Mouse (Mus musculus): ENCODE data around the gene Becn1. TPM values are rescaled to one million over a fixed set of nuclear protein-coding genes. Genes with fewer than 3 reads are reported as not detected.

Becn1 gene
- polyA plus RNA-seq, 1 experiment = 147 TPM

GRCm38 (mm10) chr11:101245071-101245470 is 57.0 kb downstream of the Becn1 start:
- DNase-seq (ENCODE audit: low spot score) = no peak

GRCm38 (mm10) chr11:101238071-101238647 is 63.9 kb downstream of the Becn1 start:
- DNase-seq (ENCODE audit: low spot score) = no peak

- DNase-seq (ENCODE audit: low spot score) = no peak
Measured at GRCm38 (mm10) chr11:101236782-101237181, 65.3 kb downstream of the Becn1 start.

Other genes starting within 250 kb of the Becn1 start
- 27.2 and 29.0 TPM in 2 replicates for gene Naglu, start 232.3 kb downstream of the Becn1 start, polyA plus RNA-seq (2012; rRNA removed)
- 0.56 and 0.57 TPM in 2 replicates for gene Hsd17b1, start 223.9 kb downstream of the Becn1 start, polyA plus RNA-seq (2012; rRNA removed)
- 25.8 and 38.8 TPM in 2 replicates for gene Coasy, start 219.7 kb downstream of the Becn1 start, polyA plus RNA-seq (2012; rRNA removed)
- gene Mlx, start 215.0 kb downstream of the Becn1 start, polyA plus RNA-seq (2012; rRNA removed) = 34.1 and 38.0 TPM in 2 replicates
- 7.1 and 7.9 TPM in 2 replicates for gene Psmc3ip, start 206.8 kb downstream of the Becn1 start, polyA plus RNA-seq (2012; rRNA removed)
- 66.2 and 67.3 TPM in 2 replicates for gene Retreg3, start 182.4 kb downstream of the Becn1 start, polyA plus RNA-seq (2012; rRNA removed)
- 4.3 and 11.0 TPM in 2 replicates for gene Tubg1, start 182.3 kb downstream of the Becn1 start, polyA plus RNA-seq (2012; rRNA removed)
- 3.3 and 5.0 TPM in 2 replicates for gene Tubg2, start 146.4 kb downstream of the Becn1 start, polyA plus RNA-seq (2012; rRNA removed)
- gene Cntnap1, start 131.8 kb downstream of the Becn1 start, polyA plus RNA-seq (2012; rRNA removed) = 4.2 and 5.8 TPM in 2 replicates
- 33.9 and 35.6 TPM in 2 replicates for gene Plekhh3, start 130.9 kb downstream of the Becn1 start, polyA plus RNA-seq (2012; rRNA removed)
- gene Ccr10, start 126.8 kb downstream of the Becn1 start, polyA plus RNA-seq (2012; rRNA removed) = 0.19 and 0.21 TPM in 2 replicates
- 45.0 and 45.7 TPM in 2 replicates for gene Ezh1, start 75.8 kb downstream of the Becn1 start, polyA plus RNA-seq (2012; rRNA removed)
- 79.5 and 82.0 TPM in 2 replicates for gene Ramp2, start 56.3 kb downstream of the Becn1 start, polyA plus RNA-seq (2012; rRNA removed)
- gene Vps25, start 48.6 kb downstream of the Becn1 start, polyA plus RNA-seq (2012; rRNA removed) = 73.3 and 91.1 TPM in 2 replicates
- gene Wnk4, start 41.7 kb downstream of the Becn1 start, polyA plus RNA-seq (2012; rRNA removed) = 7.4 and 10.6 TPM in 2 replicates
- 1.4 and 1.5 TPM in 2 replicates for gene Cntd1, start 23.3 kb downstream of the Becn1 start, polyA plus RNA-seq (2012; rRNA removed)
- 155 and 156 TPM in 2 replicates for gene Coa3, start 23.2 kb downstream of the Becn1 start, polyA plus RNA-seq (2012; rRNA removed)
- 60.6 and 68.7 TPM in 2 replicates for gene Psme3, start 13.9 kb upstream of the Becn1 start, polyA plus RNA-seq (2012; rRNA removed)
- 3.8 and 4.8 TPM in 2 replicates for gene Aoc2, start 22.8 kb upstream of the Becn1 start, polyA plus RNA-seq (2012; rRNA removed)
- 59.2 and 75.5 TPM in 2 replicates for gene Aoc3, start 28.3 kb upstream of the Becn1 start, polyA plus RNA-seq (2012; rRNA removed)
- gene G6pc, start 65.3 kb upstream of the Becn1 start, polyA plus RNA-seq (2012; rRNA removed) = not detected in 2 replicates
- 26.1 and 27.7 TPM in 2 replicates for gene Aarsd1, start 115.3 kb upstream of the Becn1 start, polyA plus RNA-seq (2012; rRNA removed)
- 0.95 and 1.0 TPM in 2 replicates for gene Gm27029, start 122.5 kb upstream of the Becn1 start, polyA plus RNA-seq (2012; rRNA removed)
- gene Rundc1, start 122.8 kb upstream of the Becn1 start, polyA plus RNA-seq (2012; rRNA removed) = 22.1 and 22.9 TPM in 2 replicates
- 21.1 and 28.2 TPM in 2 replicates for gene Ptges3l, start 123.0 kb upstream of the Becn1 start, polyA plus RNA-seq (2012; rRNA removed)
- 932 and 1,046 TPM in 2 replicates for gene Rpl27, start 140.0 kb upstream of the Becn1 start, polyA plus RNA-seq (2012; rRNA removed)
- gene Ifi35, start 146.1 kb upstream of the Becn1 start, polyA plus RNA-seq (2012; rRNA removed) = 66.6 and 79.9 TPM in 2 replicates
- gene Rnd2, start 162.7 kb upstream of the Becn1 start, polyA plus RNA-seq (2012; rRNA removed) = 19.2 TPM in 2 replicates
- gene Vat1, start 163.9 kb upstream of the Becn1 start, polyA plus RNA-seq (2012; rRNA removed) = 172 and 197 TPM in 2 replicates
- gene Brca1, start 249.7 kb upstream of the Becn1 start, polyA plus RNA-seq (2012; rRNA removed) = 0.43 and 0.59 TPM in 2 replicates
- gene Nbr1, start 249.9 kb upstream of the Becn1 start, polyA plus RNA-seq (2012; rRNA removed) = 85.6 and 91.1 TPM in 2 replicates